Mouse (Mus musculus) hematopoietic multipotent progenitor cell, adult 10-12 weeks (in vitro differentiated cells): Measurements from ENCODE around the gene Psmb2. TPM values are rescaled to one million over a fixed set of nuclear protein-coding genes. Genes with fewer than 3 reads are reported as not detected.

Experiments used
- polyA plus RNA-seq: library from polyadenylated mRNA; stranded (reverse); fragments of >175 nt; gene quantifications from 2 replicates; pipeline ENCODE4 v1.2.3, GENCODE M21; 2012; ENCODE audit warnings: low replicate concordance

The Psmb2 gene
- 7.8 and 82.7 TPM in 2 replicates for polyA plus RNA-seq

GRCm38 (mm10) chr4:126677054-126678003 lies at the start of gene Psmb2:
Gene Psmb2, plus strand, starts transcription at chr4:126677630.

GRCm38 (mm10) chr4:126736001-126736414 lies 58.6 kb downstream of the Psmb2 start, which contains the start of gene Tfap2e:
Gene Tfap2e, minus strand, starts transcription at chr4:126736240.

GRCm38 (mm10) chr4:126753268-126754230 lies 76.1 kb downstream of the Psmb2 start, which contains the start of the genes Ncdn and AU040320:
Gene Ncdn, minus strand, starts transcription at chr4:126753438.
Gene AU040320, plus strand, starts transcription at chr4:126753544.

Other genes with a start within 250 kb of the Psmb2 start
- 9.3 and 11.9 TPM in 2 replicates for gene Ago3, start 248.1 kb upstream of the Psmb2 start, polyA plus RNA-seq
- gene Ago1, start 209.0 kb upstream of the Psmb2 start, polyA plus RNA-seq, result 10.9 and 20.0 TPM in 2 replicates
- 0.85 and 1.6 TPM in 2 replicates for gene Ago4, start 144.2 kb upstream of the Psmb2 start, polyA plus RNA-seq
- 0.48 and 2.2 TPM in 2 replicates for gene Clspn, start 120.7 kb upstream of the Psmb2 start, polyA plus RNA-seq
- 1.5 and 3.3 TPM in 2 replicates for gene 5730409E04Rik, start 67.8 kb upstream of the Psmb2 start, polyA plus RNA-seq
- not detected in 2 replicates for gene Tfap2e, start 58.6 kb downstream of the Psmb2 start, polyA plus RNA-seq
- gene Ncdn, start 75.8 kb downstream of the Psmb2 start, polyA plus RNA-seq, result 64.5 and 81.2 TPM in 2 replicates
- gene AU040320, start 75.9 kb downstream of the Psmb2 start, polyA plus RNA-seq, result 44.9 and 45.7 TPM in 2 replicates